8 mouse cellular contexts compared by ENCODE assay signal in the genomic region with DNA sequence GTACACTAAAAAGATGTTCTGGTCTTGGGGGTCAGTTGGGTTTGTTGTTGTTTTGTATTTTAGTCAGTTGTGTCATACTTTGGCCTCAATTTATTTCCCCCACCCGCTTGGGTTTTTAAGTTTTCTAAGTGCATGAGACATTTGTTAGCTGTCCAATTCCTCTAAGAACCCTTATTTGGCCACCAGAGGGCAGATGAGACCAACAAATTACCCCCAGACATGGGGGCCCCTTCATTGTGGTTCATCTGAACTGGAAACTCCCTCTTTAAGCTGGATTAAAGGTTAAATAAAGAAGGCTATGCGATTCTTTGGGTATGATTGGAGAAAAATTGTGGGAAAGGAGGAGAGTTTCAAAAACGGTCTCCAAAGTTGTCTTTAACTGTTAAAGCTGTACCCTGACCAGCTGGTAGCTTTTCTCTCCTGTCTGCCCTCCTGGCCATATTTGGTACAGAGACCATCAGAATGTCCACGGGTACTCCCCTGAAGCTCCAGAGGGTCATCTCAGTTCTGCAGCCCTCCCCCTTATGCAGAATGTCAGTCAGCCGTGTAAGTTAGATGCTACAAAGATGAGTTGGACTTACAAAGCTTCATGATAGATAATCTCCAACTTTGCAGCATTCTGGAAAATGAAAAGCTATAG.
DNase-seq lines count a peak whose midpoint lies in the region; ATAC-seq and TF ChIP-seq lines count a peak whose summit lies in the region.

No protein-coding gene starts in this region.

- H3K27ac ChIP-seq in cerebellum, adult 2 months (ENCODE audit: insufficient read depth, low read length) = no peak overlapping the region
- no peak overlapping the region for H3K27ac ChIP-seq in stomach, postnatal 0 days (replicated peaks)

- ATAC-seq in stomach, postnatal 0 days (ENCODE audit: low FRiP score, low TSS enrichment) = no peak

- TF ChIP-seq EP300 in stomach, postnatal 0 days (optimal IDR thresholded peaks at IDR 0.05) = no peak

- peak; percentile 31; the same call in 1 of the 2 replicates for TF ChIP-seq CTCF in cerebellum, adult 2 months (IDR thresholded peaks at IDR 0.05; ENCODE audit: borderline replicate concordance, insufficient read depth, low read depth, low read length)
- TF ChIP-seq CTCF in stomach, postnatal 0 days (IDR thresholded peaks at IDR 0.05; ENCODE audit: low read depth) = peak; percentile 80

- no peak overlapping the region for H3K4me2 ChIP-seq in stomach, postnatal 0 days (replicated peaks; ENCODE audit: low read depth)

- TF ChIP-seq POLR2A in cerebellum, adult 2 months (IDR thresholded peaks at IDR 0.05; ENCODE audit: borderline replicate concordance, insufficient read depth, low read length) = no peak

- no peak for DNase-seq in cerebellum, adult 2 months
- DNase-seq in cerebellum, adult 11 months = no peak
- peak; percentile 4 for DNase-seq in thymus, postnatal 14 days
- no peak for DNase-seq in thymus, adult 18-20 months
- DNase-seq in fibroblast of lung, adult 2 months (ENCODE audit: low read depth) = peak; percentile 9
- peak; percentile 43 for DNase-seq in kidney, postnatal 14 days
- DNase-seq in lung, postnatal 10 days = peak; percentile 59
- DNase-seq in stomach, postnatal 0 days (ENCODE audit: low spot score) = peak; percentile 48

- WGBS in cerebellum, adult 2 months = 40% methylated on average over 5 of the region's 5 CpGs
- WGBS in stomach, postnatal 0 days = 29% methylated on average over 5 of the region's 5 CpGs

- H3K36me3 ChIP-seq in stomach, postnatal 0 days (ENCODE audit: control insufficient read depth, insufficient read depth, low read length) = no peaks in the 10 kb centered on the region

- no peak overlapping the region for H3K4me3 ChIP-seq in cerebellum, adult 2 months (replicated peaks; ENCODE audit: insufficient read depth, low read depth, low read length)
- no peak overlapping the region for H3K4me3 ChIP-seq in stomach, postnatal 0 days (ENCODE audit: low read depth, low read length)

- H3K9ac ChIP-seq in stomach, postnatal 0 days (ENCODE audit: low read length) = no peak overlapping the region

- no peaks in the 10 kb centered on the region for H3K9me3 ChIP-seq in stomach, postnatal 0 days (ENCODE audit: control insufficient read depth, low read length)

- no peaks in the 10 kb centered on the region for H3K4me1 ChIP-seq in cerebellum, adult 2 months (ENCODE audit: control insufficient read depth, insufficient read depth, low read length)
- H3K4me1 ChIP-seq in stomach, postnatal 0 days (replicated peaks; ENCODE audit: control insufficient read depth, insufficient read depth) = no peaks in the 10 kb centered on the region

- no peaks in the 10 kb centered on the region for H3K27me3 ChIP-seq in cerebellum, adult 2 months (ENCODE audit: control insufficient read depth, insufficient read depth, low read length)
- H3K27me3 ChIP-seq in stomach, postnatal 0 days (ENCODE audit: control insufficient read depth, insufficient read depth, low read length) = no peaks in the 10 kb centered on the region

Comparison
In these comparisons a context has a peak if more than half of its experiments do, and no peak if none do; other contexts are left out.
1. DNase-seq: peak in thymus, postnatal 14 days (single experiment), fibroblast of lung, adult 2 months (single experiment), kidney, postnatal 14 days (single experiment), lung, postnatal 10 days (single experiment) and stomach, postnatal 0 days (single experiment); none in cerebellum, adult 2 months (0 of 2), cerebellum, adult 11 months (single experiment) and thymus, adult 18-20 months (0 of 2).